Mouse (Mus musculus): ENCODE measurements at regions not wholly inside any gene's neighbourhood (a gene's known extent, or its start where the extent isn't known, plus 50 kb on each side); places are given as distances from the start of the nearest gene placed in this dataset.

DNA sequence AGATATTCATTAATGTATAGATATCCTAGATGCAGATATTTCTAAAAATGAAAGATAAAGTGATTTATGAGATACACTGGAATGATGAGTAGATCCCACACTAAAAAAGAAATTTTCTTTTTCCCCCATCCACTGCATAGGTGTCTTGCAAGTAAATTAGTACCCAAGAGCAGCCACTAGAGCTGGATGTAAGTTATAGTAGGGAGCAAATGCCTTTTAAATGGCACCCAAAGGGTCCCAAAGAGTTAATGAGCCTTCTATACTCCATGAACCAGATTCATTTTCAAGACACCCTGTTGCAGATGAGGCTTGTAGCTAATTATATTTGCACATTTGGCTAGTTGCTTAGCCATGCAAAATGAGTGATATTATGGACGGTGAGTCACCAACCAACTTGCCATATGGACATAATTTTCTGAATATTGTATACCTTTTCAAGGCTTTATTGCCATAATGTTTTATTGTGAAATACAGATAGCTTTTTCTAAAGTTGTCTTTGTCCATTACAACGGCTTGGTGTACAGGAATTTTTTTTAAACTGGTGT lies 1686.1 kb upstream of the B3galt2 start:
- no peak for TF ChIP-seq CTCF (IDR thresholded peaks at IDR 0.05; ENCODE audit: low read depth)
- no peak for TF ChIP-seq EP300 (IDR thresholded peaks at IDR 0.05; ENCODE audit: low read depth)

Data from liver, embryonic 14.5 days (tissue).